Mouse (Mus musculus) ES-Bruce4 (cell line): ENCODE measurements around the gene Mrtfb.

Source experiments
- CTCF ChIP-seq: IDR thresholded peaks from one replicate; pipeline ENCODE4 v1.8.1; 2011; ENCODE audit warnings: low read depth, low read length
- EP300 ChIP-seq: IDR thresholded peaks from 2 replicates; pipeline ENCODE4 v1.6.1; 2011; ENCODE audit warnings: low read depth, low read length; ENCODE audit not compliant: insufficient read depth
- POLR2A ChIP-seq: IDR thresholded peaks from one replicate; pipeline ENCODE4 v1.8.1; 2011; ENCODE audit warnings: low read length; ENCODE audit not compliant: insufficient read depth

DNA sequence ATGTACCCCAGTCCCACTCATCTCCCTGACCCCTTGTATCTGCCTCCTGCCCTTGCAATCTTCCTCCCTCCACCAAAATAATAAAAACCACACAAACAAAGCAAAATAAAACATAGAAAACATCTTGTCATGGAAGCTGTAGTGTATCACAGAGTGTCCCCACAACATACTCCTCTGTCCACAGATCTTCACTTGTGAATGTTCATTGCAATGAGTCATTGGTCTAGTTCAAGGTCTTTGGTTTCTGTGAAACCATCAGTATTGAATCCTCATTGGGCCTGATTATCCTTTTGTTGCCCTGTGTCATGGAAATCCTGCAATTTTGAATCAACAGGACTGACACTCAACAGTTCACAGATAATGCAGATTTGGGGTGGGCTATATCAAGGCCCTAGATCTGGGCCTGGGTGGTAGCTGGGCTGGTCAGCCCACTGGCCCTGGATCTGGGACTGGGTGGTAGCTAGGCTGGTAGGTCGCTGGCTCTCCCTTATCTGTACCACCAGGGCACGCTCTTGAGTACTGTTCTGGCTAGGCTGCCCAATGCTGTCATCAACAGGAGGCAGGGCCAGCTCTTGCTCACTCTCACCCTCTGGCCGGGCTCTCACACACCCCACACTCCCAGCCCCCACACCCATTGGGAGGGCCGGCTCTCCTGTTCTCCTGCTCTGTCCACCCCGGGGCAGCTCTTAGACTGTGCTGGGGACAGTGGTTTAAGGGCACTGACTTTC is 80.4 kb downstream of the Mrtfb start:
- no peak for TF ChIP-seq EP300
- TF ChIP-seq CTCF = peak; percentile 1
- no peak for TF ChIP-seq POLR2A
